Mouse (Mus musculus) adrenal gland, adult 8-10 months (tissue): ENCODE data around the gene N4bp2l1. TPM values are rescaled to one million over a fixed set of nuclear protein-coding genes. Genes with fewer than 3 reads are reported as not detected.

Experiments used
- DNase-seq: peaks from one replicate; pipeline ENCODE4 v3.0.0; 2022
- total RNA-seq, 4 experiments: library from RNA; stranded (reverse); gene quantifications; 2 replicates each; pipeline ENCODE4 v1.2.4; 2022

Gene N4bp2l1
- total RNA-seq, 4 experiments from 2014 or later: 27.3 to 31.7 (median 29.4) TPM

GRCm38 (mm10) chr5:150564426-150564825, 32.6 kb downstream of the N4bp2l1 start:
- DNase-seq: no peak

DNA sequence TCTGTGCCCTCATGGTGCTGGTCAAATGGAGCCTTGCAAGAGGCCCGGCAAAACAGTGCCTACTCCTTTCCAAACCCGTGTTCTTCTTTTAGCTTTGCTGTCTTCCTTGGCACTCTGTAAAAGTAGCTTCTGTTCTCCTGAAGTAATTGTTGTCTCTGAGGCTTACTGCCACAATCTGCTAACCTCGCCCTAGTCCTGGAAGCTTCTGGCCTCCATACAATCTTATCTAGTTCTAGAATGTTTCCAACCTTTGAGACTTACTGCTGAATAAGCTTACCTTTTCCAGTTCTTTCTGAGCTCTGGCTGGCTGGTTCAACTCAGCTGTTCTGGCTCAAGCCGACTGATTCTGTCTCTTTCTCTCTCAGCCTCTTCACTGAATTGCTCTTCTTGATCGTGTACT, 35.2 kb downstream of the N4bp2l1 start:
- no peak for DNase-seq

DNA sequence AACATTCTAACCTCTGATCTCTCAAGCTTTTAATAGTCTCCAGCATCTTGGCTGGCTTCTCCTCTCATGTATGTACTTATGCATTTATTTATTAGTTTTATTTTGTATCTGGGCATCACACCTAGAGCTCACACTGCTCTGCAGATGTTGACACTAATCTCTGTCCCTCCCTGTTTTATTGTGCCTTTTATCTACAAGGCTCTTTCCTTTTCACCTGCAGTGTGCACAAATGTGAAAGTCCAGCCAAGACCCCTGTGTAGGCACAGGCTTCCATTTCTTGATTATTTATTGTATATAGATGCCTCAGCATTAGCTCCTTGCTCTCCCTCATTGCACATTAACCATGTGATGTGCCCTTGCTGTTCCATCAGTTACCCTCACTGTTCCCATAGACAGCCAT, 35.6 kb downstream of the N4bp2l1 start:
- DNase-seq: no peak

- DNase-seq: no peak
Observed at GRCm38 (mm10) chr5:150560851-150561250, 36.1 kb downstream of the N4bp2l1 start.

- DNase-seq: no peak
Observed at GRCm38 (mm10) chr5:150559519-150560103, 37.4 kb downstream of the N4bp2l1 start.

GRCm38 (mm10) chr5:150551637-150552036, 45.4 kb downstream of the N4bp2l1 start:
- DNase-seq: no peak

- no peak for DNase-seq
Observed at GRCm38 (mm10) chr5:150543184-150543583, 53.8 kb downstream of the N4bp2l1 start.

GRCm38 (mm10) chr5:150541302-150541701, 55.7 kb downstream of the N4bp2l1 start:
- no peak for DNase-seq

- no peak for DNase-seq
Observed at GRCm38 (mm10) chr5:150525239-150525638, 71.7 kb downstream of the N4bp2l1 start.

DNA sequence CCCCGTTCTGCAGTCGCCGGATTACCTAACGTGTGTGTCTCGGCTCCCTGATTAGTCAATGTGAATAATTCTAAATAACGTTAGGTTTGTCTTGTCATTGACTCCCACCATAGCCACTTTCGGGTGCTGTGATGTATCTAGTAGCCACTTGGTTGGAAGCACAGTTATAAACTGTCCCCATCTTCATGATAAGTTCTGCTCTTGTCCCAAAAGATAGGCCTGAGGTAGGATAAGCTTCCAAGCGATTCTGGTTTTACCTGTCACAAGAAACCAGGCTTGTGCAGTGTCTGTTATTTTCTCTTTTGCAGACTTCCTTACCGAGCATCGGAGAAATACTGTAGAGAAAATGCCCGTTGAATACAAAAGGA, 74.1 kb downstream of the N4bp2l1 start:
- DNase-seq: no peak

DNA sequence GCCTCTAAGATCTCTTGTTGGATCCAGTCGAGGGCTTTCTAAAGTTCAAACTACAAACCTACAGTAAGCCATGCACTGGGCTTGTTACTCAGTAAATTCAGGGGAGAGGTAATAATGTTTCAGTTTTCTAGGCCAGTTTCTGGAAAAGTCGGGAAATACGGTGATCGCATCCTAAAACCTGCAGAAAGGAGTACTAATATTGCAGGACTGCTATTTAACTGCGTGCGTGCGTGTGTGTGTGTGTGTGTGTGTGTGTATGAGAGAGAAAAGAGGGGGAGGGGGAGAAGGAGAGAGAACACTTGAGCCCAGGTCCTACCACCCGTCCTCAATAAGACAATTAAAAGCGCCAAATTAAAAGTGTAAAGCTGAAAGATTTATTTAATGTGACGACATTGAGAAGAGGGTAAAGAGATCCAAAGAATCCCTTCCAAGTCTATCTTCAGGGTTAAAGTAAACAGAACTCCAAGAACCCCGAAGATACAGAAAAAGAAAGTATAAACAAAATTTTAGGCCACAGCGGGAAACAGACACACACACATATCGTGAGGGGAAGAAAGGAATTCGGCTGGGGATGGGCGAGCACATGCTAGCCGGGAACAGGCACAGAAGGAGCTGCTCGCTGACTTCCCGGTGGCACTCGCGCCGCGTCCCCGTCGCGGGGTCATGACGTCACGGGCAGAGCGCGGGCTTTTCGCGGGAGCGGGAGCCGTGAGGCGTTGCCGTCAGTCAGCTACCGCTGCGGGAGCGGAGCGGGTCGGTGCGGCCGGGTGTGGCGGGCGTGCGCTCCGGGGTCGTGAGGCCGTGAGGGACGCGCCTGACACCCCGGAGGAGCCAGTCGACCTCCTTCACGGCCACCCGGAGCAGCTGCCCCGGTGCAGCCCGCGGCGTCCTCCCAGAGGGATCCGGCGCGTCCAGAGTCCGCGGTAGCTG, 74.8 kb downstream of the N4bp2l1 start, which contains the start of gene Brca2:
TSS of gene Brca2 (plus strand) at position 694 of the 930 bp plus-strand sequence.
- DNase-seq: peak; percentile 81

Other genes starting within 250 kb of the N4bp2l1 start
- gene Zar1l, start 79.0 kb downstream of the N4bp2l1 start, total RNA-seq: not detected
- gene Brca2, start 74.6 kb downstream of the N4bp2l1 start, total RNA-seq: 10 to 100 TPM in 1 of 4 experiments, 1 to 10 TPM in 3; 3.7 to 10.3 (median 8.1) TPM
- gene N4bp2l2, start 69.0 kb upstream of the N4bp2l1 start, total RNA-seq: 10 to 100 TPM; 84.4 to 99.2 (median 88.5) TPM
- 10 to 100 TPM; 19.7 to 33.6 (median 26.4) TPM for gene Pds5b, start 76.6 kb upstream of the N4bp2l1 start, total RNA-seq